Mouse (Mus musculus): Measurements from ENCODE around the gene Ercc6l. TPM values are rescaled to one million over a fixed set of nuclear protein-coding genes. Genes with fewer than 3 reads are reported as not detected.
"Not testable (repeated sequence)": the region's sequence is repeated elsewhere in the genome, so short reads cannot be mapped to it uniquely, and the experiment has no call there.

Ercc6l gene
- polyA plus RNA-seq, 1 experiment = 4.9 TPM

- Histone ChIP-seq H3K4me1 (ENCODE audit: control insufficient read depth, insufficient read depth, low read length) (no peaks in the 10 kb centered on the region; the same call in 1 of the 2 replicates), H3K27ac (ENCODE audit: control insufficient read depth, insufficient read depth, low read depth, low read length, poor library complexity) (peak overlapping the region; percentile 62), H3K4me3 (replicated peaks; ENCODE audit: control insufficient read depth, low read depth, low read length) (peak overlapping the region; percentile 67)
- TF ChIP-seq CTCF (IDR thresholded peaks at IDR 0.05; ENCODE audit: control insufficient read depth, insufficient read depth, low read length) = no peak
- no peak for TF ChIP-seq POLR2A (IDR thresholded peaks at IDR 0.05; ENCODE audit: borderline replicate concordance, control insufficient read depth, low read depth, low read length)
- 41% methylated on average over 5 of the region's 5 CpGs for WGBS
Measured at GRCm38 (mm10) chrX:102157423-102157791, 516 bp upstream of the Ercc6l start.

DNA sequence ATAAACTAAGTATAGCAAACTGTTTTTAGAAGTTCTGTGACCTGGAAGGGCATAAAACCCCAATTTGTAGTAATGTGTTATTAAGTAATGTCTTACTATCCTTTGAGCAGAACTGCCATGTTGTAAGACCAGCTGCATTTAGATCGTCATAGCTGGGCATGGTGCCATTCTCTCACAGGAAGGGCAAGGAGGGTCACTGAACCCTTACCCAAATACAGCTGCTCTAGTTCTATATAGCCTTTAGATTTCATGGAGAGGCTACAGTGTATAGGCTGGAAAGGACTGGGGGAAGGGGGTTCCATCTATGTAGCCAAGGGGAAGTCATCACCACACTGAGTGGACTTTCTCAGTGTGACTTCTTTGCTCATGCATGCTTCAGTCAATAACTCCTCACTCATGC, 15.7 kb downstream of the Ercc6l start:
- TF ChIP-seq POLR2A (IDR thresholded peaks at IDR 0.05; ENCODE audit: borderline replicate concordance, control insufficient read depth, low read depth, low read length) (no peak), CTCF (IDR thresholded peaks at IDR 0.05; ENCODE audit: control insufficient read depth, insufficient read depth, low read length) (no peak)
- Histone ChIP-seq H3K4me1 (ENCODE audit: control insufficient read depth, insufficient read depth, low read length) (no peaks in the 10 kb centered on the region), H3K4me3 (replicated peaks; ENCODE audit: control insufficient read depth, low read depth, low read length) (no peak overlapping the region), H3K27ac (ENCODE audit: control insufficient read depth, insufficient read depth, low read depth, low read length, poor library complexity) (no peak overlapping the region)
- WGBS = 32% methylated on average over 1 of the region's 1 CpGs

DNA sequence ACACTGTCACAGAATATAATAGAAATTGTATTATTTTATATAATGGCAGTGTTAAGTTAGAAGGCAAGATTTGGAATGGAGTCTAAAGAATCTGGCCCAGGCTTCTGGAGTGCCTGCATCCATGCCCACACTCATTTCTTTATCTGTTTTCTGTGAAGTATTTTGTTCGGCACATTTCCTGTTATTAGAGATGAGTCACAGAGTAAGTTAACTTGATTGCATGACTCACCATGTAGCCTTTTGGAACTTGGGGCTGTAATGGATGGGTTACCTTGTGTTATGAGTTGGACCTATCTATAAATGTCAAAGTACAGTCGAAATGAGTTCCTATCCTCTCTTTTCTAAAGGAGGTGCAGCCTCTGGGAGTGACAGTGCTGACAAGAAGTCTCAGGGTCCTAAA, 35.6 kb downstream of the Ercc6l start:
- H3K27ac ChIP-seq (ENCODE audit: control insufficient read depth, insufficient read depth, low read depth, low read length, poor library complexity) = no peak overlapping the region
- no peaks in the 10 kb centered on the region; the same call in 1 of the 2 replicates for H3K4me1 ChIP-seq (ENCODE audit: control insufficient read depth, insufficient read depth, low read length)
- no peak overlapping the region for H3K4me3 ChIP-seq (replicated peaks; ENCODE audit: control insufficient read depth, low read depth, low read length)
- 63% methylated on average over 2 of the region's 2 CpGs for WGBS
- TF ChIP-seq POLR2A (IDR thresholded peaks at IDR 0.05; ENCODE audit: borderline replicate concordance, control insufficient read depth, low read depth, low read length) (no peak), CTCF (IDR thresholded peaks at IDR 0.05; ENCODE audit: control insufficient read depth, insufficient read depth, low read length) (no peak)

DNA sequence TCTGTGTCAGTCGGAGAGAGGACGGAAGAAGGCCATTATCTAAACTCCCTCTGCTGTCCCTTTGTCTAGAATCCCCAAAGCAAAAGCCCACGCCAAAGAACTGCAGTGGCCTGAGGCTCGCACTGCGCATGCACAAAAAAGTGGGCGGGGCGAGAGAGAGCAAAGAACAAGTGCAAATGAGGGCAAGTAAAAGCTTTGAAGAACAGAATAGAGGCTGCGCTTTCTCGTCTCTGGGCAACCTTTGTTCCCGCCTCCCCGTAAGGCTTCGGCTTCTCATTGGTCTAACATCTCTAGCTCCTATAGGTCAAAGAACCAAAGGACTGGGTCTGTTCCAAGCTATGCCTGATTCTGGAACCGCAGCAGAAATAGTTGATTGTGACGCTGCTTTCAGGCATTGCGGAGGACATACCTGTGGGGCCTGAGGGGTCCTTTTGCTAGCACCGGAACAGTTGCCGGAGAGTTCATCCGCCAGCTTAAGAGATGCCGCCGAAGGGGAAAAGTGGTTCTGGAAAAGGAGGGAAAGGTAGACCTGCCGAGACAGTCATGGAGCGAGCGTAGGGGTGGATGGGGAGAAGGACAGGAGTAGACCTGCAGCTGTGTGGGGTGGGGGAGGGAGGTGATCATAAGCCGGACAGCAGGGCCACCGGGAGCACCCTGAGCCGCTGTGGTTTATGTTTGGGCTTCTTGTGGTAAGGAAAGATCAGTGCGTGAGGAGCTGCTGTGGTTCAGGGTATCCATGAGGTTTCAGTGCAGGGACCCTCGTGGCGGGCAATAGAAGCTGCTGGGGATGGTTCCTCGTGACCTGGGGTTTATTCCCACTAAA, 37.6 kb downstream of the Ercc6l start, which contains the start of gene Pin4:
Gene Pin4 (plus strand): TSS at position 406 of the 823 bp plus-strand sequence.
- Histone ChIP-seq H3K4me3 (replicated peaks; ENCODE audit: control insufficient read depth, low read depth, low read length) (peak within 1 kb of the TSS; percentile 100), H3K27ac (ENCODE audit: control insufficient read depth, insufficient read depth, low read depth, low read length, poor library complexity) (no peak within 1 kb of the TSS), H3K4me1 (ENCODE audit: control insufficient read depth, insufficient read depth, low read length) (no peaks in the 10 kb centered on the region; the same call in 1 of the 2 replicates)
- no peak for TF ChIP-seq CTCF (IDR thresholded peaks at IDR 0.05; ENCODE audit: control insufficient read depth, insufficient read depth, low read length)
- TF ChIP-seq POLR2A (IDR thresholded peaks at IDR 0.05; ENCODE audit: borderline replicate concordance, control insufficient read depth, low read depth, low read length) = no peak
- 8% methylated on average over 30 of the region's 30 CpGs for WGBS

DNA sequence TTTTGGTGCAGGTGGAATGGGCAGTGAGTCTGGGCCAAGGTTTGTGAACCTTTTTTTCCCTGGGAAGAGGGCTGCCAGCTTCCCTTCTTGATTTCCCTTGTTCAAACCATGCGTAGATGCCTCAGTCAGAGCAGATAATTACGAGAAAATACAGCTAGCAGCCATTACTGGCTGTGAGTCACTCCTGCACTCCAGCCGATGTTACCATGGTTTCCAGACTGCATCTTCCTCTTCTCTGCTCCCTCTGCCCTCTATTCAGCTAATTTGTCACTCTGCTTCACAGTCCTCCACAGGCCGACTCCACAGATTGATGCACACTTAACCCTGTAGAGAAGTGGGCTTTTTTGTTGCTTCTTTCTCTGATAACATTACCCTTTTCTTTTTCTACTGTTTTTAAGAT, 41.2 kb downstream of the Ercc6l start:
- no peak overlapping the region for H3K27ac ChIP-seq (ENCODE audit: control insufficient read depth, insufficient read depth, low read depth, low read length, poor library complexity)
- no peaks in the 10 kb centered on the region; the same call in 1 of the 2 replicates for H3K4me1 ChIP-seq (ENCODE audit: control insufficient read depth, insufficient read depth, low read length)
- H3K4me3 ChIP-seq (replicated peaks; ENCODE audit: control insufficient read depth, low read depth, low read length) = no peak overlapping the region
- TF ChIP-seq CTCF (IDR thresholded peaks at IDR 0.05; ENCODE audit: control insufficient read depth, insufficient read depth, low read length) (no peak), POLR2A (IDR thresholded peaks at IDR 0.05; ENCODE audit: borderline replicate concordance, control insufficient read depth, low read depth, low read length) (no peak)
- WGBS = 19% methylated on average over 4 of the region's 4 CpGs

DNA sequence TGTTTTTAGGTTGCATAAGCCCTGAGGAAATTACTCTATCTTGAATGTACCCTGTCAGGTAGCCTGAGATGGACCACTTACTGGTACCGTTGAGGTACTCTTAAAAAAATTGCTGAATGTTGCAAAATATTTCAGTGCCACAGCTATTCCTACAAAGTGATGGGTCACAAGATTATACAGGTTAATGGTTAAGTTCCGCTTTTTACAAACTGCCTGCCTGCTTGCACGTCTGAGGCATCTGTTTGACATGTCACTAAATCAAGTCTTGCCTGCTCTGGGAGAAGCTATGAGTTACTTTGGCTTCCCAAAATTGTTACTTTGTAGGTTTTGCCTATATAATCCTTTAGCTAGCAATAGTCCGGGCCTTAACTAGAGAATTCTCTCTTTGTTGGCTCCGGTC, 47.5 kb downstream of the Ercc6l start:
- WGBS = 36% methylated on average over 5 of the region's 5 CpGs
- H3K4me1 ChIP-seq (ENCODE audit: control insufficient read depth, insufficient read depth, low read length) = not testable (repeated sequence)

DNA sequence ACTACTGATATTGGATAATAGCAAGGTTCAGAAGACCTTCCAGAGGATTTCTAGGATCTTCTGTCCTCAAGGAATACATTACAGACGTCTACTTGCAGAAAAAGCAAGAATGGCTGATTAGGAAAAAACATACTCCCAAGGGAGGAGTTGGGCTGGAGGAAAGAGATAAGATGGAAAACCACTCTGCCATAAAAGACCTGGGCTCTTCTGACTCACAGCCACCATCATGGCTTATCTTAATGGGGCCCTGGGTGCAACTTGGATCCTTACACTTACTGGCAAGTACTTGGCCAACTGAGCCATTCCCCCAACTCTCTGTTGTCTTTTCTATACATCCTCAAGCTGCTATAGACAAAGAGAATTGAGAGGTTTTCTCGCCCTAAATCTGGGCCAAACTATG, 53.1 kb downstream of the Ercc6l start:
- not testable (repeated sequence) for H3K27ac ChIP-seq (ENCODE audit: control insufficient read depth, insufficient read depth, low read depth, low read length, poor library complexity); H3K4me3 ChIP-seq (replicated peaks; ENCODE audit: control insufficient read depth, low read depth, low read length); H3K4me1 ChIP-seq (ENCODE audit: control insufficient read depth, insufficient read depth, low read length)
- WGBS = 55% methylated on average over 2 of the region's 2 CpGs

More for the DNA sequence above, 47.5 kb downstream of the Ercc6l start:
- H3K4me3 ChIP-seq (replicated peaks; ENCODE audit: control insufficient read depth, low read depth, low read length); H3K27ac ChIP-seq (ENCODE audit: control insufficient read depth, insufficient read depth, low read depth, low read length, poor library complexity): not testable (repeated sequence)

- H3K27ac ChIP-seq (ENCODE audit: control insufficient read depth, insufficient read depth, low read depth, low read length, poor library complexity) = no peak overlapping the region
- WGBS = 32% methylated on average over 7 of the region's 7 CpGs
- TF ChIP-seq POLR2A (IDR thresholded peaks at IDR 0.05; ENCODE audit: borderline replicate concordance, control insufficient read depth, low read depth, low read length) (no peak), CTCF (IDR thresholded peaks at IDR 0.05; ENCODE audit: control insufficient read depth, insufficient read depth, low read length) (no peak)
- no peaks in the 10 kb centered on the region; the same call in 1 of the 2 replicates for H3K4me1 ChIP-seq (ENCODE audit: control insufficient read depth, insufficient read depth, low read length)
- no peak overlapping the region for H3K4me3 ChIP-seq (replicated peaks; ENCODE audit: control insufficient read depth, low read depth, low read length)
Measured at GRCm38 (mm10) chrX:102101886-102102285, 55.0 kb downstream of the Ercc6l start.

All from bone marrow, adult 2 months (tissue).